Mouse (Mus musculus): ENCODE measurements around the gene Srpk1. TPM values are rescaled to one million over a fixed set of nuclear protein-coding genes. Genes with fewer than 3 reads are reported as not detected.

Srpk1 gene
- polyA plus RNA-seq (2016; fragmentation: Nextera tagmentation; extraction: Ambion mirVana) = 55.4 and 56.8 TPM in 2 replicates

DNA sequence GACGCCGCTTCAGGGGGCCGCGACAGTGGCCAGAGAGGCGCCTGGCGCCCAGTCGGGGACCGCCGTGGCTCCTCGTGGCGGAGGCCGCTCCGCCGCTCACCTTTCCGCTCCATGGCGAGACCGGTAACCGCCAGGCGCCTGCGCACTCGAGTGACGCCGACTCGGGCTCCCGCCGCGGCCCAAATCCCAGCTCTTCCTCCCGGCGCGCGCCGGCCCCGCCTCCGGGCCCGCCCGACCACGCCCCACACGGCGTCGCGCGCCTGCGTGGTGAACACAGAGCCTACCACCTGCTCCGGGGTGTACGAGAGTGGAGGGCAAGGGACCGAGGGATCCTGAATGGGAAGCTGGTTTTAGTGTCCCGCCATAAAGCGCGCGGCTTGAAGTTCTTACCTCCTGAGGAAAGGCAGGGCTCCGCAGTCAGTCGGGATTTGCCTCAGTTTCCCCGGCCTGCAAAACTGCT is at the start of gene Srpk1:
Gene Srpk1 (minus strand): TSS at position 410 of the 460 bp plus-strand sequence.
- Histone ChIP-seq H3K36me3 (peaks cover 18% of the 10 kb centered on the region), H3K27me3 (replicated peaks) (0 out of 2 replicates have a peak, but pooled peaks cover 2% of the 10 kb centered on the region), H3K4me1 (replicated peaks) (peaks cover 20% of the 10 kb centered on the region), H3K27ac (ENCODE audit: poor library complexity, severe bottlenecking) (peak within 1 kb of the TSS; percentile 71), H3K4me2 (peak within 1 kb of the TSS; percentile 95), H3K9me3 (replicated peaks) (no peaks in the 10 kb centered on the region), H3K4me3 (peak within 1 kb of the TSS; percentile 92), H3K9ac (peak within 1 kb of the TSS; percentile 97)
- WGBS = under 1% methylated on average over 50 of the region's 53 CpGs
- ATAC-seq (ENCODE audit: insufficient number of reproducible peaks, low FRiP score) = peak; percentile 94

DNA sequence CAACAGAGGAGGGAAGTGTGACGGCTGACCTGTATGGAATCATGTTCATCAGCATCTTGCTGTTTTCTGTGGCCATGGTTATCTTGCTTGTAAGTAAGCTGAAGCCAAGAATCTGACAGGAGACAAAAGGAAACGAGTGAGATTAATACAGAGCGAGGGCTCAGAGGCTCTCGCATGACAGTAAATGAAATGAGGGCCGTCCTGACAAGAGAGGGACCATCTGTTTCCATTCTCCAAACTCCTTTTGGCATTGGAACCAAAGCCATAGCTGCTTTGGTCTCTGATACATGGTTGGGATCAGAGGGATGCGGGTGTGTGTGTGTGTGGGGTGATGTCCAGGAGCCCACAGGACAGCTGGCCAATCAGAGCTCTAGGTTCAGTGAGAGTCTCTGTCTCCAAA is 37.1 kb upstream of the Srpk1 start:
- Histone ChIP-seq H3K9ac (no peak overlapping the region), H3K36me3 (no peaks in the 10 kb centered on the region), H3K4me1 (replicated peaks) (peaks cover 8% of the 10 kb centered on the region), H3K27me3 (replicated peaks) (no peaks in the 10 kb centered on the region), H3K4me2 (no peak overlapping the region), H3K27ac (ENCODE audit: poor library complexity, severe bottlenecking) (no peak overlapping the region), H3K4me3 (no peak overlapping the region), H3K9me3 (replicated peaks) (no peaks in the 10 kb centered on the region)
- ATAC-seq (ENCODE audit: insufficient number of reproducible peaks, low FRiP score) = no peak
- WGBS = 61% methylated on average over 6 of the region's 6 CpGs

GRCm38 (mm10) chr17:28657936-28658335 is 35.4 kb upstream of the Srpk1 start:
- Histone ChIP-seq H3K9ac (no peak overlapping the region), H3K36me3 (no peaks in the 10 kb centered on the region), H3K27me3 (replicated peaks) (no peaks in the 10 kb centered on the region), H3K9me3 (replicated peaks) (no peaks in the 10 kb centered on the region), H3K4me1 (replicated peaks) (peaks cover 8% of the 10 kb centered on the region), H3K4me3 (no peak overlapping the region), H3K4me2 (no peak overlapping the region), H3K27ac (ENCODE audit: poor library complexity, severe bottlenecking) (no peak overlapping the region)
- no peak for ATAC-seq (ENCODE audit: insufficient number of reproducible peaks, low FRiP score)
- 35% methylated on average over 4 of the region's 4 CpGs for WGBS

DNA sequence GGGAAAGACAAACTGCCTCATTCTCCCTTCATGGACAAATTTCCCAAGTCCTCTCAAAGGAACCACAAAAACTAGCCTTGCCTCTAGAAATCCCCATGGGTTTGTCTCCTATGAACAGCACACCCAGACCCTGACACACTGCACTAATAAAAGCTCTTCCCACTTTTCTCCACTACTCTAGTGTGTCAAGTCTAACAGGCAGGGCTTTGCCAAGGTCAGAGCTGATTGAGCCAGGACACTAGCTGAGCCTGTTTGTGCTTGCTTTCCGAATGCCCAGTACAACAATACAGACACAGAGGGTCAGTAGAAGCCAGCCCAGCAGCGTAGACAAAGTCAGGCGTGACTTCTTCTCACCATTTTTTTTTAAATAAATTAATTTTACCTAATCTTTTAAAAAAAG is 27.8 kb upstream of the Srpk1 start:
- no peak overlapping the region for H3K4me3 ChIP-seq
- WGBS = 69% methylated on average over 3 of the region's 3 CpGs
- no peak overlapping the region for H3K4me2 ChIP-seq
- no peaks in the 10 kb centered on the region for H3K4me1 ChIP-seq (replicated peaks)
- no peaks in the 10 kb centered on the region for H3K36me3 ChIP-seq
- H3K27me3 ChIP-seq (replicated peaks) = no peaks in the 10 kb centered on the region; the same call in 1 of the 2 replicates
- H3K9me3 ChIP-seq (replicated peaks) = no peaks in the 10 kb centered on the region
- ATAC-seq (ENCODE audit: insufficient number of reproducible peaks, low FRiP score) = 0 out of 2 replicates have a peak, but pooled peaks have one; percentile 25
- no peak overlapping the region for H3K9ac ChIP-seq
- H3K27ac ChIP-seq (ENCODE audit: poor library complexity, severe bottlenecking) = no peak overlapping the region

DNA sequence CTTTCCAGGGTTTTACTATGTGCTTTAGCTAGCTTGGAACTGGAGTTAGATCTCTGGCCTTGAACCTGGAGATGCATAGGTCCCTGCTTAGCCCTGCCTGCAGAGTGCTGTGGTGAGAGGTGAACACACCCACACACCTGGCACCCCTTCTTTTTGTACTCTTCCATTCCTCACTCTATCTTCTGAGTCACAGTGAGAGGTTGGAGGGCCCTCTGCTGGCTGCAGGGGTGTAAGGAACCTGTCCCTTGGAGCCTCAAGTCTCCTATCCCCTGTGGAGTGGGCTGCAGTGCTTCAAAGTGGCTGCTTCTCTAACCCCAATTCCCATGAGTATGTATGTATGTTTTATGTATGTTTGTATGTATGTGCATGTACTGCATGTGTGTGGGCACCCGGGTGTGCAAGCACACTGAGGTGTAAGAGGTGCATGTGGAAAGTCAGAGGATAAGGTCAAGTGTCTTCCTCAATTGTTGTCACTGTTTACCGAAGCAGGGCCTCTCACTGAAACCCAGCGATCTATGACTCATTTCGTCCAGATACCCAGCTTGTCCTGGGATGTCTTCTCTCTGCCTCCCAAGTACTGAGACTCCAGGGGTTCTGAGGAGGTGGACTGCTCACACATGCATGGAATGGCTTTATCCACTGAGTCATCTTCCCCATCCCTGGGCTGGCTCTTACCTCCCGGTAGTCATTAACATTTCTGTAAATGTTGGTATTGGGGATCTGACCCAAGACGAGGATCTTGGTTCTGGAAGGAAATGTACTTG is 26.3 kb upstream of the Srpk1 start:
- Histone ChIP-seq H3K27ac (ENCODE audit: poor library complexity, severe bottlenecking) (no peak overlapping the region), H3K9ac (no peak overlapping the region), H3K4me3 (no peak overlapping the region), H3K4me1 (replicated peaks) (no peaks in the 10 kb centered on the region), H3K27me3 (replicated peaks) (peaks cover 5% of the 10 kb centered on the region), H3K9me3 (replicated peaks) (no peaks in the 10 kb centered on the region), H3K4me2 (no peak overlapping the region), H3K36me3 (no peaks in the 10 kb centered on the region)
- 37% methylated on average over 6 of the region's 6 CpGs for WGBS
- no peak for ATAC-seq (ENCODE audit: insufficient number of reproducible peaks, low FRiP score)

DNA sequence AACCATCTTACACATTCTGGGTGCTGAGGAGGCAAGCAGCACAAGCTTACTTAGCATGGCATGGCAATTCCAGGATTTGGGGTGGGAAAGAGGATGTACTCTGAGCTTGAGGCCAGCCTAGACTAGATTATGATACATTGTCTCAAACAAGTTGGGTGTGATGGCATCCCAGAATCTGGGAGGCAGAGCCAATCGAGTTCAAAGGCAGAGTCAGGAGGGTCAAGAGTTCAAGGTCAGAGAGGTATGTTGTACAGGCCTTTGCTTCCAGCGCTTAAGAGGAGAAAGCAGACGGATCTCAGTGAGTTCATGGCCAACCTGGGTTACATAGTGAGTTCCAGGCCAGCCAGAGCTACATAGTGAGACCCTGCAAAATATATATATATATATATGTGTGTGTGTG is 23.7 kb upstream of the Srpk1 start:
- no peak overlapping the region for H3K9ac ChIP-seq
- no peak overlapping the region for H3K27ac ChIP-seq (ENCODE audit: poor library complexity, severe bottlenecking)
- H3K4me3 ChIP-seq = no peak overlapping the region
- H3K4me2 ChIP-seq = no peak overlapping the region
- no peak for ATAC-seq (ENCODE audit: insufficient number of reproducible peaks, low FRiP score)
- no peaks in the 10 kb centered on the region for H3K36me3 ChIP-seq
- WGBS = 54% methylated on average over 3 of the region's 3 CpGs
- H3K9me3 ChIP-seq (replicated peaks) = no peaks in the 10 kb centered on the region
- H3K4me1 ChIP-seq (replicated peaks) = no peaks in the 10 kb centered on the region
- H3K27me3 ChIP-seq (replicated peaks) = peaks cover 12% of the 10 kb centered on the region

DNA sequence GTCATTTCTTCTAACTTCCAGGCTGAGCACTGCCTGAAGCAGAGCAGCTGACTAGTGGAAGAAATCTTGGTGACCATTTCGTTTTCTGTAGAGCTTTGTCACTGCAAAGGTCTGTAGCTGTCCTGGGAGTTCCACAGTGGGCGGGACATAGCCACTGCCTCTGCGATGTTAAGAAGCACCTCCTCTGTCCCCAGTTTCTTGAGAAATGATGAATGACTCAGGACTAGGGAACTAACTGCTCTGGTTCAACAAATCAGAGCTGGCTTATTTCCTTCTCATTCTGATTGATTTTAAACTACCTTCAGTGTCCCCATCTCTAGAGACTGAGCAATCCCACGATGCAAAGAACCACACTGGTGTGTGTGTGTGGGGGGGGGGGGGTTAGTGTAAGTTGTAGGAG is 21.6 kb upstream of the Srpk1 start:
- H3K27ac ChIP-seq (ENCODE audit: poor library complexity, severe bottlenecking) = no peak overlapping the region
- H3K4me2 ChIP-seq = no peak overlapping the region
- H3K27me3 ChIP-seq (replicated peaks) = peaks cover 12% of the 10 kb centered on the region
- H3K4me3 ChIP-seq = no peak overlapping the region
- no peaks in the 10 kb centered on the region for H3K9me3 ChIP-seq (replicated peaks)
- H3K9ac ChIP-seq = no peak overlapping the region
- no peaks in the 10 kb centered on the region for H3K36me3 ChIP-seq
- no peak for ATAC-seq (ENCODE audit: insufficient number of reproducible peaks, low FRiP score)
- H3K4me1 ChIP-seq (replicated peaks) = no peaks in the 10 kb centered on the region
- 53% methylated on average over 4 of the region's 4 CpGs for WGBS

DNA sequence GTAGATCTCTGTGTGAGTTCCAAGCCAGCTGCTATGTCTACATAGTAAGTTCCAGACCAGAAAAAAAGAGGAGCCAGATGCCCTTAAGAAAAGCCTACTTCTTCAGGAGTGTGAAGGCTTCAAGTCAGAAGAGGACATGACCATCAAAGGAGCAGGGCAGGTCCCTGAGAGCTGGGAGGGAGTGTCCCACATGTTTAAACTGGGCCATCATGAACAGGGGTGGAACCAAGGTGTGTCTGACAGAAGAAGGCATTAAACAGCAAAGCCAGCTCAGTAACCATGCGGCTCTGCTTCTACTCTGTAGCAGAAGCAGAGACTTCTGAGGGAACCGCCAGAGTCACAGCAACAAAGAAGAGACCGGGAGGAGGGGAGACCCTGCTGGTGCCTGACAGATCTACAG is 21.2 kb upstream of the Srpk1 start:
- WGBS = 31% methylated on average over 3 of the region's 3 CpGs
- H3K9me3 ChIP-seq (replicated peaks) = no peaks in the 10 kb centered on the region

GRCm38 (mm10) chr17:28640113-28640512 is 17.6 kb upstream of the Srpk1 start:
- H3K4me2 ChIP-seq = no peak overlapping the region
- no peak for ATAC-seq (ENCODE audit: insufficient number of reproducible peaks, low FRiP score)

More for the DNA sequence above, 21.2 kb upstream of the Srpk1 start:
- no peak overlapping the region for H3K9ac ChIP-seq
- no peak overlapping the region for H3K4me2 ChIP-seq
- ATAC-seq (ENCODE audit: insufficient number of reproducible peaks, low FRiP score) = no peak
- H3K27ac ChIP-seq (ENCODE audit: poor library complexity, severe bottlenecking) = no peak overlapping the region
- H3K27me3 ChIP-seq (replicated peaks) = peaks cover 12% of the 10 kb centered on the region
- H3K4me1 ChIP-seq (replicated peaks) = no peaks in the 10 kb centered on the region
- no peak overlapping the region for H3K4me3 ChIP-seq
- H3K36me3 ChIP-seq = no peaks in the 10 kb centered on the region

DNA sequence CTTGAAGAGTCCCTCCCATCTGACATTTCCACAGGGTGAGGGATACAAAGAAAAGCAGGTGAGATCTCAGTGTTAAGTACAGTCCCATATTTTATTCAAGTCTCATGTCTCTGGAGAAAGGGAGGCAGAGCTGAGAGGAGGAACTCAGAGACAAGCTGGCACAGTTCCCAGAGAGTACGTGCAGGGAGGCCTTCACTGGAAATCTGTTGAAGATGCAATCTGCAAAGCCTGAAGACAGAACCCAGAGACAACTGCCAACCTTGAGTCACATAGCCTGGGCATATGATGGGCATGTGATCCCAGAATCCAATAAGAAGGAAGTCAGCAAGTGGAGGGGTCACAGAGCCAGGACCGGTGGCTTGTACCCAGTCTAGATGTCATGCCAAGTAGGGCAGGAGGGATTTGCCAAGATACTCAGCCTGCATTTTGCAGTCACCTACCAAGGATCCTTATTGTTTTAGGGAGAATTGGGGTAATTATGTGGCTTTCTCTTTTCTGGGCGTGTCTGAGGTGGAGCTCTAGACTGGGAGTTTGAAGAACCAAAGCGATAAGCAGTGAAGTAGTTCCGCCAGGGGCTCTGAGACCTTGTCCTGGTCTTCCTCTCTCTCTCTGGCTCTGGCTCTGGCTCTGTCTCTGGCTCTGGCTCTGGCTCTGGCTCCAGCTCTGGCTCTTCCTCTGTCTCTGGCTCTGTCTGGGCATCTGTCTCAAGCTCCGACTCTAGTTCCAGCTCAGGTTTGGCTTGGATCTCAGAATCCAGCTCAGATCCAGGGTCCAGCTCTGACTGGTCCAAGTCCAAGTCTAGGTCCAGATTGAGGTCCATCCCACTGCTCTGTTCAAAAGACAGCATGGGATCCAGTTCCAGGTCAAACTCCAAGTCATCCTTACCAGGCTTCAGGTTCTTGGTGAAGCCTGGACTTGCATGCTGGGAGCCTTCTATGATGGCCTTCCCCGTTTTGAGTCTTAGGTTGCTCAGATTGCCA is 15.5 kb upstream of the Srpk1 start:
- Histone ChIP-seq H3K4me2 (no peak overlapping the region), H3K27me3 (replicated peaks) (no peaks in the 10 kb centered on the region; the same call in 1 of the 2 replicates), H3K9me3 (replicated peaks) (no peaks in the 10 kb centered on the region), H3K4me1 (replicated peaks) (no peaks in the 10 kb centered on the region), H3K9ac (no peak overlapping the region), H3K27ac (ENCODE audit: poor library complexity, severe bottlenecking) (no peak overlapping the region), H3K36me3 (no peaks in the 10 kb centered on the region), H3K4me3 (no peak overlapping the region)
- ATAC-seq (ENCODE audit: insufficient number of reproducible peaks, low FRiP score) = no peak
- 72% methylated on average over 7 of the region's 7 CpGs for WGBS

More at GRCm38 (mm10) chr17:28640113-28640512, 17.6 kb upstream of the Srpk1 start:
- no peak overlapping the region for H3K27ac ChIP-seq (ENCODE audit: poor library complexity, severe bottlenecking)
- H3K4me3 ChIP-seq = no peak overlapping the region
- no peaks in the 10 kb centered on the region for H3K4me1 ChIP-seq (replicated peaks)
- no peak overlapping the region for H3K9ac ChIP-seq
- H3K36me3 ChIP-seq = no peaks in the 10 kb centered on the region
- peaks cover 12% of the 10 kb centered on the region for H3K27me3 ChIP-seq (replicated peaks)
- 73% methylated on average over 3 of the region's 3 CpGs for WGBS
- H3K9me3 ChIP-seq (replicated peaks) = no peaks in the 10 kb centered on the region

DNA sequence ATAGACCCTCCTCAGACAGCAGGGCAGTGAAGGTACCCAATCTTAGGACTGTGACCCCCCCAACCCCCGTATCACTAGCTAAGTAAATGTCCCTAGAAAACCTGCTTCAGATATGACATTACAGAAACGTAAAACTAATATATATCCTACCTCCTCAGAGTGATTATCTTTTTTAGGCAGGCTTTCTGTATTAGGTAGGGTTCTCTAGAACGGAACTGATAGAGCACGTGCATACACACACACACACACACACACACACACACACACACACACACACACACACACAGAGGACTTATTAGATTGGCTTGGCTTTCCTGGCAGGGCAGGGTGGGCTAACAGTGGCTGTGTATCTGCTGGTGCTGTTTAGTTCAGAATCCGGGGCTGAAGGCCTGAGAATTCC is 13.3 kb upstream of the Srpk1 start:
- Histone ChIP-seq H3K27me3 (replicated peaks) (no peaks in the 10 kb centered on the region; the same call in 1 of the 2 replicates), H3K9ac (no peak overlapping the region), H3K36me3 (no peaks in the 10 kb centered on the region), H3K9me3 (replicated peaks) (no peaks in the 10 kb centered on the region), H3K4me2 (no peak overlapping the region), H3K4me1 (replicated peaks) (no peaks in the 10 kb centered on the region), H3K27ac (ENCODE audit: poor library complexity, severe bottlenecking) (no peak overlapping the region), H3K4me3 (no peak overlapping the region)
- no peak for ATAC-seq (ENCODE audit: insufficient number of reproducible peaks, low FRiP score)
- WGBS = 62% methylated on average over 5 of the region's 5 CpGs

All from heart, embryonic 12.5 days (tissue).